Mouse (Mus musculus) retina, postnatal 1 day (tissue): ENCODE measurements around the gene Fap.

Source experiments
- DNase-seq: peaks from one replicate; pipeline ENCODE4 v3.0.0-alpha.2; 2012

Fap gene

DNA sequence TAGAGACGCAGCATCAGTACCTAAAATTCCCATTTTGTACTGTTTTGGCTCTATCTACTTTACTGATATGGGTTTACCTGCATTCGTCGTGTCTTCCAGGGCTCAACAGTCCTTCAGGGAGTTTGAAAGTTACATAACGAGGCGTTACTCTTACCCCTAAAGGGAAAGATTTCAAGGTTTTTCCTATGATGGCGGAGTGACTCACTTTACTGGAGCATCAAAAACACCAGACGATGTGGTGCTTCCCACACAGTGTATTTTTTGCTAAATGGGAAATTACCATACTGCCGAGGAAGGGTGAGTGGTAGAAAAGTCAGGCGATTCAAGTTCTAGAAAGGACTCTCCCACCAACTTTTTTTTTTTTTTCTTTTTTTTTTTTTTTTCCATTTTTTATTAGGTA is 47.5 kb downstream of the Fap start:
- DNase-seq, result no peak

GRCm38 (mm10) chr2:62517790-62518189 is 56.1 kb downstream of the Fap start:
- no peak for DNase-seq

DNA sequence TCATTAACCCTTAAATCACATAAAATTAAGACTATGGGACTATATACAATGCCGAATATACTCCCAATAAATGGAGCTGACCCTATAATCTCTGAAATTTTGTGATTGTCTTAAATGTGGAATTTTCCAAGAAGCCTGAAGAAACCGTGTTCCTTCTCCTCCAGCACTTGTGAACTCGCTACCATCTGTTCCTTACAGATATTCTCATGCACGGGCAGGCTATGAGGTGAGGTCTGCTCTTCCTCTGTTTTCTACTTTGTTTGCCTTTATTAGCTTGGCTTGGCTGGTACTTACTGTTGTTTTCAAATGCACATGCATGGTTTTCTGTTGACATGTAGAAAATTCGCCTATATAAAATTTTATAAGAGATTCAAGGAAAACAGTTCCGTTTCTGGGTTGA is 59.4 kb downstream of the Fap start:
- no peak for DNase-seq

DNA sequence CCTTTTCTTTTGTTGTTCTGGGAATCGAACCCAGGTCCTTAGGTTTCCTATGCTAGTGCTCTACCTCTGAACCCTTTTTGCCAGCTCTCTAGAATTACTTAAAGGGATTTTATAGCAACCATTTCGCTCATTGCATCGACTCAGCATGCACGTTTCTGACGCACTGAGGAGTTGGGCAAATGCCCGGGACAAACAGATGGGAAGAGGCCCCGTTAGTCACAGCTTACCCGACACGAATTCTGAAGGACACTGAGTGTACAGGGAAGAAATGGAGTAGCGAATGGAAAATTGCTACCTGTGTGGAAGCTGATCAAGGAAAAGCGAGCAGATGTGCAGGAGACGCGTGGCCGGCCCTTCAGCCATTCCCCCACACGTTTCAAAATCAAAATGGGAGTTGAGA is 60.4 kb downstream of the Fap start:
- DNase-seq, result no peak

DNA sequence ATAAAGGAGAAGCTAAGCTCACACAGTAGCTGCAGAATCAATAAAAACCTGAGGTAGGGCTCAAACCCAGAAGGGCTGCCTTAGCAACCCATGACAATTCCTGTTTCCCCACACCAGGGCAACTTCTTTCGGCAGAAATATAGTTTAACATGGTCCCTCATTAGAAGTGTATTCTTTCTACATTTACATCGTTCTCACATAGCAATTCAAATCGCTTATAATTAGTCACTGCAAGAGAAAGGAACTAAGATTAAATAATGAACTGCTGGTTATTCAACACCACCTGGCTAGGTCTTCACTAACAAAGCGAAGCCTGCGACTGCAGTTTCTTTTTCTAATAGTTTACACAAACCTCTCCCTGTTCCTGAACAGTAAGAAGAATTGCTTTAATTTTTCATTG is 66.7 kb downstream of the Fap start:
- no peak for DNase-seq

- DNase-seq, result no peak
Observed at GRCm38 (mm10) chr2:62506441-62506840, 67.4 kb downstream of the Fap start.

- no peak for DNase-seq
Observed at GRCm38 (mm10) chr2:62504269-62504796, 69.5 kb downstream of the Fap start.

DNA sequence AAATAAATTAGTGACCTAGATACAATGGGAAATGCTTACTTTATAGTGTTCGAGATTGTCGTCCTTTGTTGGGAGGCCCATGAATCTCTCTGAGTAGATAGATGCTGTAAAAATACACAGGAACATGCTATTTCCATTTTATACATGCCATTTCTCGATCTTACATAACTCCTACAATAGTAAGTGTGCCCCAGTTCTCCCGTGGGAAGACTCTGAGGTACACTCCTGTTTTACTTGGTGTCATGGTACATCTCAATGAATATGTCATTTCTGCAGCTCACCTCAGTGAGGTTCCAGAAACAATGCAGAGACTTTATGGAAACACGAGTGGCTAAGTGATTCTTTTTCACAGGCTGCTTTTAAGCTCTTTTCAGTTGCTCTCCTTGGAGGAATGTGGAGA is 70.5 kb downstream of the Fap start:
- no peak for DNase-seq

GRCm38 (mm10) chr2:62502516-62502915 is 71.4 kb downstream of the Fap start:
- DNase-seq, result no peak

GRCm38 (mm10) chr2:62498821-62499220 is 75.1 kb downstream of the Fap start:
- no peak for DNase-seq

DNA sequence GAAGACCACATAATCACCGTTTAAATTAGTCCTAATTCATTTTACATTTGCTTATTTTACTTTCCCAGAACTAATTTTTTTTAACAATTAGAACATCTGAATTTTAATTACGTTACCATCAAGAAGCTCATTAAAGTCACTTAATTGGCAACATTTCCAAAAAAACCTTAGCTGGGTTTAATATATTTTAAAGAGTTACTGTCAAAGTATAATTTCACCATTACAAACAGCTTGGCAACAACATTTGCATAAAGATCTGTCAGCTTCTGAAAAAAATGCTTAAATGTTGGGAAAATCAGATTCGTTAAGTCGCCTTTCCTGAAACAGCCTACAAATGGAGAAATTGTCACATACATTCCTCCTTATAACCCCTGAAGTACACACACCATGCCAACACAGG is 75.8 kb downstream of the Fap start:
- DNase-seq, result no peak

GRCm38 (mm10) chr2:62497333-62498002 is 76.4 kb downstream of the Fap start:
- no peak for DNase-seq

DNA sequence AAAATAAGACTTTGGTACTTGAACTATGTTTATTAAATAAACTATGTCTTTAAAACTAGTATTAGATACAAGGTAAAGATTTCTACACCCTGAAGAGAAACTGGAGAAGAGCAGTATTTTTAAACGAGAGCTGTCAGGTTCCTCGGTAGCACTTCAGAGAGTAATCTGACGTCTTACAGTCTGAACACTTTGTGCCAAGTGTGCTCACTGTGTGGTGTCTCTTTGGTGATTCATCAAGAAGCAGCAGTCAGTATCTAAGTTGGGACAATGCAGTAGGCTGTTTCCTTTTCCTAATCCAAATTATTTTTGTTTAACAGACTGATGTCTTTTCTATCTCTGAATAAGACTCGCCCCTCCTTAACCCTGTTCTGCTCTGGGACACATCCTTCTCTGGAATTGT is 78.5 kb downstream of the Fap start:
- DNase-seq, result no peak

DNA sequence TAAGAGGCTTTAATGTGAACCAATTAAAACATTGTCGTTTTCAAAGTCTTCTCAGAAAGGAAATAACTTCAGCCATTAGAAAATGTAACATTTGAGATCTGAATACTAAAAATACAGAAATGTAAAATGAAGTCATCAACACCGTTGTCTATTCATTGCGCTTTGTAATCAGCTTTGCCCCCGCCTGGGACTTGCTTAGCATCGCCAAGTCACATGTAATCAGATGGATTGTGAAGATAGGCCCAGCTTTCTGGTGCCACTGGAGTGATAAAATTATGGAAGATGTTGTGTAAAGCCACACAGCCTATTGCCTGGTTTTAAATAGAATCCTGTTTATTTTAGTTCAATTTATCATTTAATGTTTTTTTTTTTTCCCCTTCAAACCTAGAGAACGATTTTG is 84.0 kb downstream of the Fap start:
- DNase-seq, result no peak

- DNase-seq, result peak; percentile 12
Observed at GRCm38 (mm10) chr2:62484906-62485305, 89.0 kb downstream of the Fap start.

DNA sequence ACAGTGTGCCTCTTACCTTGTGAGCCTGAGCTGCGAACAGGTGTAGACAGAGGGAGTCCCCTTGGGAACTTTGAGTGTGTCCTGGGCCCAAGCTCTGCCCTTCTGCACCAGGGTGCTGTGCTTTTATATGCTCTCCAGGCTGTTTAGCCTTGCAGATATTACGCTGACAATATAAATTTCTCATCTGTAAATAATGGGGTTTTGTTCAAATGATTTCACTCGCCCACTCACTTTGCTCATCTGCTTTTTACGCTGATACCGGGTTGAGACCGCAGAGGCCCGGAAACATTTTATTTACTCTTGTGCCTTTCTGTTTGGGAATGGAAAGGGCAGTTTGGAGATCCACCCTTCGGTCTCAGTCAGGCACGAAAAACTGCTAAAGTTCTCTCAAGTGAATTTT is 90.3 kb downstream of the Fap start, which contains the start of gene Gcg:
Gene Gcg (minus strand): TSS at position 101 of the 400 bp plus-strand sequence.
- no peak for DNase-seq

- DNase-seq, result no peak
Observed at GRCm38 (mm10) chr2:62480285-62481198, 93.3 kb downstream of the Fap start.

DNA sequence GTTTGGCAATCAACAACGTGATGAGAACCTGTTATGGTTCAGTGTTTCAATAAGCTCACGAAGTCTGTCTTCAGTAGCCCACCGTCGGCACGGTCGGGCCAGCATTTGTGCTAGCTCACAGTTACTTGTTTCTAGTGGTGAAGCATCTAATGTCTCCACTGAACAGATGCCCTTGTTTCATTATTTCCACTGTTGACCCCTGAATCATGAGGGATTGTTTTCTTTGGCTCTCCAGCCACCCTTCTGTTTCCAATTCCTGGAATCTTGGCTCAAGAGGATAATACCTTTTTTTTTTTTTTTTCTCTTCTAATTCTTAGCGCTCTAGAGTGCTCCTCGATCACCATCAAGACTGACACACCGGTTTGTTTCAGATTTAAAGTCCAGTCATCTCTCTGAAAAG is 104.3 kb downstream of the Fap start:
- DNase-seq, result no peak

GRCm38 (mm10) chr2:62463287-62463686 is 110.6 kb downstream of the Fap start:
- DNase-seq, result no peak

DNA sequence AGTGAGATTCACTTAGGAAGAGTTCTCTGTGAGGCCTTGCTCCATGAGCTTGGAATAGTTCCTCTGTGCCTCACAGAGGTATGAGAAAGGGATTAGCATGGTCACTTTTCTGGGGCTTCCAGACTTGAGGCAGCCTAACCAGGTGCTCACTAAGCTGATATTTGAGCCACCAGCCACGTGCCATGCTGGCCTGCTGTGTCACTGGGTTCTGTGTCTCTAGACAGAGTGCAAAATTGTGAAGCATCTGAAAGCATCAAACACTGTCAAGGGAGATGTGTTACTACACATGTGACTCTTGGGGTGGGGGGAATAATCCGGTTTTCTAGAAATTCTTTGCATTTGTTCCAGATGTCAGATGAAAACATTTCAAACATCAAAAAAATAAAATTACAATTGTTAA is 111.7 kb downstream of the Fap start:
- no peak for DNase-seq

DNA sequence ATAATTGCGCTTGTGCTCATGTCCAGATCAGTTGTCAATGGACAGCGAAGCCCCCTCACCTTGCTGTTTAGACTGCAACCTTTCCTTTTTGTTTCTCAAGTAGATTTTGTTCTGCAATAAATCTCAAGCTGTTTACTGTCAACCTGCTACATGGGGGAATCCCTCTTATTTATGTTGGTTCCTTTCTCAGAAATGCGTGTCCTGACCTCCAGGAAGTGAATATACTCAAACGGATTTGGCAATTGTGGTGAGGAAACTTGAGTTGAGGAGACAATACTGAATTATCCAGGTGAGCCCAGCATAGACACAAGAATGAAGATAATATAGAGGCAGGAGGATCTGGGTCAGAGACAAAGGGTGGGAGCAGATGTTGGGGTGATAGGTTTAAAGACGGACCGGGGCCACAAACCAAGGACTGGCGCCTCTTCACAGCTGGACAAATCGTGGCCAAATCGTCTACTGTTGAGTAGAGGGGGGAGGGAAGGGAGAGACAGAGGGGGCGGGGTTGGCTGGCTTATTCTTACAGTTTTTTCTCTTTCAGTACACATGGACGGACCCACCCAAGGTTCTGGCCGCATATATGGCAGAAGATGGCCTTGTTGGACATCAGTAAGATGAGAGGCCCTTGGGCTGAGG is 112.9 kb downstream of the Fap start:
- DNase-seq, result no peak

DNA sequence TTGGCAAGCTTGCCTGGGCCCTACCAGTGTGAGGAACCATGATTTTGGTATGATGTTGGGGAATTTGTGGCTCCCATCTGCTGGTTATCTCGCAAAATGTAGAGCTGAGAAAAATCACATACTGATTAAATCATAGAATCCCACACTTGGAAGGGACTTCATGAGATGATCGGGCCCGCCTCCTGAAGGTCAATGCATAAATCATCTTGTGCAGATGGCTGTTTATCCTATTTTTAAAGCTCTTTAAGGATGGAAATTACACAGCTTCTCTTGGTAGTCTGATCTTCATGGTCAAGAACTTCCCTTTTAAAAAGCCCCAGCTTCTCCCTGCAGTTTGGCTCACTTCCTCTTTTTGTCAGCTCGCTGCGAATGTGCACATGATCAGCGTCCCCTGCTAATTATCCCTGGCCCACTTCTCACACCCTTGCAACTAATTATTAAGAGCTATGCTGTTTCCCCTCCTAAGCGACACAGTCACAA is 113.6 kb downstream of the Fap start:
- peak; percentile 49 for DNase-seq
